Mouse (Mus musculus): ENCODE measurements around the gene Mfrp.

Gene Mfrp

DNA sequence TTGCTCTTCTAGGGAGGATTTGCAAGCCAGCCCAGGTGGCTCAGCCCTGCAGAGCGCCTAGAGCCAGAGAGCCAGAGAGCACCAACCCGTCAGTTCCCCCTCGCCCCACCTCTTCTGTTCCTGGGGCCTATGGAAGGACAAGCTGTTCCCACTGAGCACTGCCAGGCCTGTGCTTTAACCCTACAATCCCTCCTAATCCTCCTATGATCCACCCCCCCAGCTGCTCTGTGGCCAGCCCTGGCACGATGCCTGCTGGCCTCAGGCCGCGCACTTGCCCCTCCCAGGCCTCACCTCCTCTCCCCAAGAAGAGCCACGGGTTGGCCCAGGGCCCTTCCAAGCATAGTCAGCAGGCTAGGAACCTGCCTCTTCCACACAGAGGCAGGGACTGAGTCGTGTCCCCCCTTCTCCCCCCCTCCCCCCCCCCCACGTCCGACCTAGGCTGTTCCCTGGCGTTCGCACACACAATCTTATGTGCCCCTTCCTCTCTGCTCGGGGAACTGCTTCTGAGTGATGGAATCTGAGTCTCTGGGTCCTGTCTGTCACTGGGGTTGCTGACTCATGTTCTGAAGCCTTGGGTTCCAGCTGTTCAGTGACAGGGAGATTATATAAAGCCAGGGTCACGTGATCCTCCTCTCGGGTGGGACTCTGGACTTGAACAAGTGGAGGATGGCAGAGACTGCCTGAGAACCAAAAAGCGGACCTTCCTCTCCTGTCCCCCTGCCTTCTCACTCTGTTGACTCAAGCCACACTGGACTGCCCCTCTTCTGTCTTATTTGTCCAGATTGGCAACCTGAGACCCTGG lies 22.4 kb upstream of the Mfrp start:
- DNase-seq (ENCODE audit: low read depth): peak; percentile 92

DNA sequence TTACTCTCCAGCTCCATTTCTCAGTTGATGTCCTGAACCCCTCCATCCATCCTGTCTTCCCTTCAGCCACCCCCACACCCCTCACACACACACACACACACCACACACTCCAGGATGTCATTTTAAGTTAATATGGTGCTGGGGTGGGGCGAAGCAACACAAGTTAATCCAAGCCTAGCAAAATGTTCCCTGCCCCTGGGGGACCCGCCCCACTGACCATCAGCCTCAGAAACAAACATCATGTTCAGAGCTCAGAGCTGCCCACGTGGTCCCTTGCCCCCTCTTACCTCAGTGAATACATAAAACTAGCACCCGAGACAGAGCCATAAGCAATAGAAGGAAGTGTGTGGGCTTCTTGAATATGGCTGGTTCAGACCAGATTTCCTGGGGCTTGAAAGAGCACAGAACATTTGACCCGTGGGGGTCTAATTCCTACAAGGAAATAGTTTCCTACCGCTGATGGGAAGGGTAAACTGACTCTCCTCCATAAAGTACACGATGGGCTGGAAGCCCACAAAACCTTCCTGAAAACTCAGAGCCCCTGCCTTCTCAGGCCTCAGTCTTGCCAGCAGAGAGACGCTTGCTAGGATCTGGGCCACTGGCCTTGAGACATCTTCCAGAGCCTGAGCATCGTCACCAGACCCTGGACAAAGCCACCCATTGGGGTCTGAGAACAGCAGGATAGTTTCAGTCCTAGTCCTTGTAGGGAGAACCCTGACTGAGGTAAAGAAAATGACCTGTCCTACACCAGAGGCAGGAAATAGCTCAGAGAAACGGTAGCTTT lies 21.3 kb upstream of the Mfrp start:
- DNase-seq (ENCODE audit: low read depth): no peak

DNA sequence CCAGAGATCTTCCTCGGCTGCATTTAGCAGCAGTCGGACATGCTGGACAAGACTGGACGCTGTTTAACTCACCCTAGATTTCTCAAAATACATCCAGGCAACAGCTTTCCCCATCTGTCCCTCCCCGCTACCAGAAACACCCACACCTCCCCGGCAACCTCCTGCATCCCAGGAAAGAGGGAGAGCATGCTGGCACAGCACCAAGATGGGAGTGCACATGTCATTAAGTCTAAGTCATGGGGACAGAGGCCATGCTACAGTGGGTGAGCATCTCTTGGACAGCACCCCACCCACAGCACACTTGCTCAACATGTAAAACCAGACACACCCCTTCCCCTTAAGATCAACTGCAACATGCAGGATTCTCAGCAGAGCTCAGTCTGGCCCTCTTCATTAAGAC lies 20.6 kb upstream of the Mfrp start:
- DNase-seq (ENCODE audit: low read depth): peak; percentile 22

DNA sequence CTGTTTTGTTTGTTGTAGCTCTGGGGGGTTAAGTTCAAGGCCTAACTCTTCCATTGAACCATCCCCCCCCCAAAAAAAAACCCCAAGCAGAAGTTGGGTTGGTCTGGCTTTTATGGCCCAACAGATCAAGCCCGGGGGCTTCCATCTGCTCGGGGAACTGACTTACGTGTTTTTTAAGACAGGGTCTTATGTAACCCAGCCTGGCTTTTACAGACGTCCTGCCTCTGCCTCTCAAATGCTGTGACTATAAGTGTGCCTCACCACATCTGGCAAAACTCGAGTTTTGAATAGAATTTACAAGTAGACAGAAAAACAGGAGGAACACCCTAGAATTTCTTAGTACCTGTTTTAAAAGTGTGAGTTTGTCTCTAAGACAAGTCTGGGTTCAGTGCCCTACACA lies 19.9 kb upstream of the Mfrp start:
- no peak for DNase-seq (ENCODE audit: low read depth)

DNA sequence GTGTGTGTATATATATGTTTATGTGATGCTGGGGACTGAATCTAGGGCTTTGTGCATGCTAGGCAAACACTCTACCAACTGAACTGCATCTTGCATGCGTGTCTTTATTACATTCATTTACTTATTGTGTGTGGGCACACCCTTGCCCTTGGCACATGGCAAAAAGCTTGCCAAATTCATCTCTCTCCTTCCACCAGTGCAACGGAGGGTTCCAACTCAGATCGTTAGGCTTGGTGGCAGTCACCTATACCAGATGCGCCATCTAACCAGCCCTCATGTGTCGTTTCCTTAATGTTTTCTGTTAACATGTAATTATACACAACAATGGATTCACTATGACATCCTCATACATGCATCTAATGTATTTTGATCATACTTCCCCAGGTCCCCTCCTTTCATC lies 19.3 kb upstream of the Mfrp start:
- no peak for DNase-seq (ENCODE audit: low read depth)

DNA sequence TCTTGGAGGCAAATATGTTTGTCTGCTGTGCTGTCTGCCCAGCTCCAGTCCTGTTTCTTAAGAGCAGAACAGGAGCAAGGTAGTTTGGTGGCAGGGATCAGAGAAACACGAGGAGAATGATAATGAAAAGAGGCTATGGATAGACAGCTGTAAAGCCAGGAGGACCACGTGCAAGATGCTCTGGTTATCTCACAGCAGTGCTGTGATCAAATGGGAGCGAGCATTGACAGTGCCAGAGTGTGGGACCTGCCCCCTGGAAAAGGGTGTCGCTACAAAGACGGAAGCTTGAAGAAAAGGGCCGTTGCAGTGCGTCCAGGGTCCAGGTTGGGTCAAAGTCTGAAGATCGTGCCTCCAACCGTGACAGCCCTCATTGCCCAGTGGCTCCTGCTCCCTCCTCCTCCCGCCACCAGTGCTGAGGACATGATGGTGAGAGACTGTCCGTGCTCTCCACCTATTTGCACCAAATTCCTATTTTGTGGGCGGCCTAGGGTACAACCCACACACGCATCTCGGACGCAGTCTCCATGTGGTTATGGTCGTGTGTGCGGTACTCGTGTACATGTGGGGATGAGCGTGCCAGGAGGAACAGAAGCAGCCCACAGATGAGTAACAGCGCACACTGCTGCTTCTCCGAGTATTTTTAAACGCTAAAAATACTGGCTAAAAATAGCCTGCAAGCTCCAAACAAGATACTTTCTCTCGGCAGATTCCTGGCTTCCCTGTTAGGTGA lies 18.0 kb upstream of the Mfrp start:
- peak; percentile 22 for DNase-seq (ENCODE audit: low read depth)

DNA sequence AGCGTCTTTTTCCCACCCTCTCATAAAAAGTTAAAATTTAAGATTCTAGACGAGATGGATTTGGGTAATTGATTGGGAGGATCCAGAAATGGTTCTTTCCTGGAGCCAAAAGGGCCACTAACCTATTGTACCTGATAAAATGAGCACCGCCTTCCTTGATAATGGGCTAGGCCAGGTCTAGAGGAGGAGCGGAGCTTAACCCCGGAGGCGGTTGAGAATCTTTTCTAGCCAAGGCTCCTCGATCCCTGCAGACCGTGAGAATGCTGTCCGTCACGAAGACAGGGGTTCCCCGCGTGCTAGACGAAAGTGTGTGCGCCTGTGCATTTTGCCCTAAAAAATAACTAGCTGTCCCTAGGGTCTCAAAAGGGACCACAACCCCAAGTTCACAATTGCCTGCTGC lies 17.3 kb upstream of the Mfrp start:
- DNase-seq (ENCODE audit: low read depth): no peak

DNA sequence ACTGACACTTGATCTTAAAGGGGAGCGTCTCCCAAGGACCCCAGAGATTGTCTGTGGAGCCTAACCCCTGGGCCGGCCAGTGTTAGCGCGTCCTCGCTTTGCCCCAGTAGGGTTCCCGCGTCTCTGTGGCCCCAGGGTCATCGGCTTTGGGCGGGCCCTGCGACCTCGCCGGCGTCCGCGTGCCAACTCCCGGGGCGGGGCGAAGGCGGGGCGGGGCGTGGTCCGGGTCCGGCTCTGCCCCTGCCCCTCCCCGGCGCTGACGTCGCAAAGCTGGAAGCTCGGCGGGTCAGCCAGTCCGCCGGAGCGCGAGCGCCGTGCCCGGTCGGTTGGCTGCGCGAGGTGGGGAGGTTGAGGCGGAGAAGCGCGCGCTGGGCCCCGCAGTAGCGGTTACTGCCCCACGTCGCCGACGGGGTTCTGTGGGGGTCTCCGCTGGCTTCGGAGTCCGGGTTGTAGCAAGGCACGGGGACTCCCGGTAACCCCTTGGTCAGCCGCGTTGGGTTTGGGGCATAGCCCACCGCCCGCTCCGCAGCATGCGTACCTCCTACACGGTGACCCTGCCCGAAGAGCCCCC lies 16.8 kb upstream of the Mfrp start:
- peak; percentile 80 for DNase-seq (ENCODE audit: low read depth)

DNA sequence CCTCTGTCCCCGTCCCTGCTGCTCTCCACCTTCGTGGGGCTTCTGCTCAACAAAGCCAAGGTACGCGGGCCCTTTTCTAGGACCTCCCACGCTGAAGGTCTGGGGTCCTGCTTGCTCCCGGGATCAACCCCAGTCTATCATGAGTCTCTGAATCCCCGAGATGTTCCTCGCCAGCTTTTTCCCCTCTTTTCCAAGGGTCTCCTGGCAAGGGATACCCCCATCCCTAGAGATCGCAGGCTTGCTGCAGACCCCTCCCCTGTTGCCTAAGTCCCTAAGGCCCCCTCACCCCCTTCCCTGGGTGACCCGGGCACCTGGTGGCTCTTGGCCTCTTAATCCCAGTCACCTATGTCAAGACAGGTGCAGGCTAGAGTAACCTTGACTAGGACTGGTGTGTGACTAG lies 16.3 kb upstream of the Mfrp start:
- DNase-seq (ENCODE audit: low read depth): no peak

DNA sequence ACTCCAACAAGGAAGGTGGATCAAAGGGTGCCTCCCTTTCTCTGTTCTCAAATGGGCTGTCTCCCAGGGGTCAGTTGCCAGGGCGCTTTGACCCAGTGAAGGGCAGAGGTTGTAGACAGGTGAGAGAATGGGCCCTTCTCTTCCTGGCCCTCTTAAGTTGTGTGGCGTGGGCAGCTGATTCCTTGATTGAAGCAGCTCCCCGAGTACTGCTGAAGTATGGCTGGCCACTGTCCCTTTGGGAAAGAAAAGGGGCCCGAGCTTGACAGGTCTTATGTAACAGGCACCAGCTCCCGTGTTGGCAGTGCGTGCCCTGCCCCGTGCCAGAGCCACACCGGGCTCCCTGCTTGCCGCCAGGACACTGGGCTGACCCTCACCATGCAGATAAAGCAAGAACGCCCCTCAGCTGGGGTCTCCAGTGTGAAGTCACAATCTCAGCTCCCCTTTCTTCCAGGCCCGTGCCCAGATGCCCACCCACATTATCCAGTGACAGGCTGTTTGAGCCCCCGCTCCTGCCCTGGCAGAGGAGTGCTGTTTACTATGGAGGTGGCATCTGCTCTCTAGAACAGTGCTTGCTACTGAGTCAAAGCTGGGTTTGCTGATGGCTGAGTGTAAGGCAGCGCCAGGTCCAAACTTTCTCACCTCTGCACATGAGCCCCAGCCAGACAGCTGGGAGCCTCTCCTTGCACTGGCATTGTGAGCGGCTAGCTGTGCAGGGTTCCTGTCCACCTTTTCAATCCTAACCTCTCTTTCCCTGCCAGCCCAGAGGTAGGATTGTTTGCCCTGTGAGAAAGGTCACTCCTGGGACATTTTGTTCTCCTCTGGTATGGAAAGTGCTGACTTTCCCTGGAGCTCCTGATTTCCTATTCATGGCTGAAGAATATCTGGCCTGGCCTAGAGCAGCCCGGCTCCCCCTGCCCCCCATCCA lies 15.5 kb upstream of the Mfrp start:
- DNase-seq (ENCODE audit: low read depth): no peak

DNA sequence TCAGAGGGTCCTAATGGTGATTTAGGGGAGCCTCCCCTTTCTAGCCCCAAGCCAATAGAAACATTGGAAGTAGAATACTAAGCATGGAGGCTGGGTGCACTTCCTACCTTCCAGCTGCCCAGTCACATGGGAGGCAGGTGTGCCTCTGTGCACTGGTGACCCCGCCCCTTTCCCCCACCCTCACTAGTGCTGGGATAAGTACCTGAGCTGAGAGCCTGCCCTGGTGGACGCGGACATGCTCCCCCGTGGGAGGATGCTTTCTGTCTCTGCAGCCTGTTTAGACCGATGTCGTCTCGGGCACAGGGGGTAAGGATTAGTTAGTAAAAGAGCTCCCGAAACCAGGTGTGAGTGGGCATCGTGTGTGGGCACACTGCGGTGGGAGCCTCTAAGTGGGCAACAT lies 14.6 kb upstream of the Mfrp start:
- no peak for DNase-seq (ENCODE audit: low read depth)

DNA sequence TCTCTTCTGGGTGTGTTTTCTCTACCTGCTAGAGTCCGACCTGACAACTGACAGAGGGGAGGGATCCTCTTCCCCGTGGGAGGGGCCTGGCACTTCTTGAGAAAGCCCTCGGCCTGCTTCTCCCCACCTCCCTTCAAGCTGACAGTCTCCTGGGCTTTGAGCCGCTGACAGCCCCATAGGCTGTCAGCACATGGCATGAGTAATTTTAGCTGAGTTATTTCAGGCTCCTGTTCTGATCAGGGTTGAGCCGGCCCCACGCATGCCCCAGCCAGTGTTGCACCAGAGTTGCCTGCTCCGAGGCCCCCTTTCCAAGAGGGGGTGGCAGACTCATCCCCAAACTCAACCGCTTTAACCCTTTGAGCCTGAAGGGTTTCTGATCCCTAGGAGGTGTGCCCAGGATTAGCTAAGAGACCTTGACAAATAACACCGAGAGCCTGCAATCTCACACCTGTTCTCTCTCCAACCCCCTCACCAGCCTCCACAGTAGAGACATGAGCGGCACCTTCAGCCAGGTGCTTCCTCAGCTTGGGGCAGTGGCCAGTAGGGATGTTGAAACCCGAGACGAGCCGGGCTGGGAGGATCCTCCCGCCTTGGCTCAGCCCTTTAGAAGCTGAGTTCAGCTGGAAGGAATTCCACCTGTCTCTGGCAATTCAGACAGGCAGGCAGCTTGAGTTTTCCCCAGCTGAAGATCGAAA lies 13.6 kb upstream of the Mfrp start:
- DNase-seq (ENCODE audit: low read depth): peak; percentile 80

DNA sequence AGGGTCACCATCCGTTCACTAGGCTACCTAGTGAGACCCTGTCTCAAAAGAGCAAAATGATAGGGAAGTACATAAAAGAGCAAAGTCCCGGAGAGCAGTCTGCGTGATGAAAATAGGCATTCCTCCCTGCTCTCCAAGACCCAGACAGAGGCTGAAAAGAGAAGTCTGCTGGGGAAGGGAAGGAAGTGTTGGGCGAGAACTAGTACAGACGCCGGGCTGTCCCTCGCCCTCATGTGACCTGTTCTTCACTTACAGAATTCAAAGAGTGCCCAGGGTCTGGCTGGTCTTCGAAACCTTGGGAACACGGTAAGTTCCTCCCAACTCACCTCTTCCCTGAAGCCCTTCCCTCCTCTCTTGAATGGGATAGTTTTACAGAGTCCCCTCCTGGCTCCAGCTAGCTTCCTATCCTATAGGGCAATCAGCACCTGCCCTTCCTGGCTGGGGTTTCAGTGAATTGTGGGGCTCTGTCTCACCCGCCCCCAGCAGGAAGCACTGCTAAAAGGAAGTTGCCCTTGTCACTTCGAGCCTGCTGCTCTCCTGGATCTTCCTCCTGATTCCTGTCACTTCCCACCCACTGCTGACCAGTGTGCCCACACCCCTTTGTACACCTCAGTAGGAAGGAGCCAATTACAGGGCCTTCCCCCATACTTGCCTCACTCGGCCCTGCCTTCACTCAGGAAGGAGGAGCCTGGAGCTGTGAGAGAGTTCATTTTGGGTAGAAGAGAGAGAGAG lies 12.5 kb upstream of the Mfrp start:
- DNase-seq (ENCODE audit: low read depth): no peak

DNA sequence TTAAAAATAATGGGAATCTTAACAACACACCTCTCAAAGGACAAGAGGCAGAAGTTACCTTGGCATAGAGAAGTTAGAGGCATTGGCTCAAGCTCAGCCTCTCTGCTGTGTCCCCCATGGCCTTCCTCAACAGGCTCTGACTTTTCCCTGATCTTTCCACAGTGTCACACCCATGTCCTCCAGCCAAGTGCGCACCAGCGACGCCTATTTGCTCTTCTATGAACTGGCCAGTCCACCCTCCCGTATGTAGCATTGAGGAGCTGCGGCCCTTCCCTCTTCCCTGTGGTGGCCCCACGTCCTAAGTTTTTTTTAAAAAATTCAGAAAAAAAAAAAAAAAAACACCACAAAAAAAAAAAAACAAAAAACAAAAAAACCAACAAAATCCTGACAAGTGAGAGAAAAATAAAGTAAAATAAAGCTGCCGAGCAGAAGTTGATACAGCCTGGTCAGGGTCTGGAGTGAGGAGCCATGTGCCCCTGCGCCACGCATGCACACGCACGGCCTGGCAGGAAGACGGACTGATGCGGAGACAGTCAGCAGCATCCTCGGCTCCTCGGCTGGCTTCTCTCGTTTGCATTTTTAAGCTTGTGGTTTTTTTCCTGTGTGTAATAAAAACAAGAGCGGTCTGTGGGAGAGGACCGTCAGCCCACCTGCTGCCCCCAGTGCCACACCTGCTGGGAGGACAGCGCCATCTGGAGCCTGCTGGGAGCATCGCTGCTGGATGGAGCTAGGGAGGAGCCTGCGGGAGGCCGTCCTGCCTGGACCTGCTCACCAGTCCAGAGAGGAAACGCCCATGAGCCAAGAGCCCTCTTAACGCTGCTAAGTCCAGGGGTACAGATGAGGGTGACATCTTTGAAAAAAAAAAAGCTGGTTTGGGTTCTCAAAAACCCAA lies 7.7 kb upstream of the Mfrp start:
- peak; percentile 58 for DNase-seq (ENCODE audit: low read depth)

DNA sequence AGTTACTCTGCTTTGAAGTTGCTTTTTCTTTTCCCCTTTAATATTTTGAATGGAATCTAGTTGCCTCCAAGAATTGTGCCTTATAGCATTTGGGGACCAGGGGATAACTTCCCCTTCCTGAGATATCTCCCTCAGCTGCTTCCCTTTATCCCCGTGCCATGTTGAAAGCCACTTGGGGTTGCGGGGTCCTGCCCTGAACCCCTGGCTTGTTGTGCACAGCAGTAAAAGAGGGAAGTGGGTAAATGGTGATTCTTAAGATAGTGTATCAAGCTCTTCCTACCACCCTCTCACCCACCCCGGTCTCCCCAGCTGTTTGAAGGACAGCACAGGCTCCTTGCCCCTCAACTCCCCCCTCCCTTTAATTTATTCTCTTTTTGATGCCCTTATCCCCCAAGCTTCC lies 6.8 kb upstream of the Mfrp start:
- no peak for DNase-seq (ENCODE audit: low read depth)

DNA sequence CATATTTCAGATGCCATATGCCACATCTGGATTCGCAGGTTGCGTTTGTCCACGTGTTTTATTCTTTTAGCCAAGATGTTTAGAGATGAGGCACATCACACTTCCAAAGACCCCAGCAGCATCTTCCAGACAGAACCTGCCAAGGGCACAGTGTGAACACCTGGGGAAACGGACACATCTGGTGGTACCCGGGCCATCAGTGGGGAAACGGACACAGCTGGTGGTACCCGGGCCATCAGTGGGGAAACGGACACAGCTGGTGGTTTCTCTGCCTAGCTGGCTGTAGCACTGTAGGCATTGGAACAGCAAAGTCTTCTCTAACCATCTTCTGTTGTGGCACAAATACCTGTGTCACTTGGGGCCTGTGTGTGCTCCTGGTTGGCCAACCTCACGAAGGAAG lies 5.7 kb upstream of the Mfrp start:
- DNase-seq (ENCODE audit: low read depth): no peak

DNA sequence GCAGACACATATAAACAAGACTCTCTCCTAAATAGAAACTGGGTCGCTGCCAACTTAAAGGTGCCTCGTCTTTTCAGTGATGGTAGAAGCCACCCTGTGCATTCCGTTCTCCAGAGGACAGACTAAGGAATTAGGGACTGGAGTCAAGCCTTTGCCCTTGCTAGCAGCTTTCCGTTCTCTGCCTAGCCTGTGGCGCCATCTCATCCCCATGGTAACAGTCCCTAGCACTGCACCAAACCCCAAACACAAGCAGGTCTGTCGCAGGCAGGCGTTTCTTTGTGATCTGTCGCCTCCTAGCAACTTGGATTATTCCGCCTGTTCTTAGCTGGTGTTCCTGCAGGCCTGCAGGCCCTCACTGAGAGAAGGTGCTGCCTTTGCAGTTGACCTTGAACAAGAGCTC lies 5.0 kb upstream of the Mfrp start:
- no peak for DNase-seq (ENCODE audit: low read depth)

DNA sequence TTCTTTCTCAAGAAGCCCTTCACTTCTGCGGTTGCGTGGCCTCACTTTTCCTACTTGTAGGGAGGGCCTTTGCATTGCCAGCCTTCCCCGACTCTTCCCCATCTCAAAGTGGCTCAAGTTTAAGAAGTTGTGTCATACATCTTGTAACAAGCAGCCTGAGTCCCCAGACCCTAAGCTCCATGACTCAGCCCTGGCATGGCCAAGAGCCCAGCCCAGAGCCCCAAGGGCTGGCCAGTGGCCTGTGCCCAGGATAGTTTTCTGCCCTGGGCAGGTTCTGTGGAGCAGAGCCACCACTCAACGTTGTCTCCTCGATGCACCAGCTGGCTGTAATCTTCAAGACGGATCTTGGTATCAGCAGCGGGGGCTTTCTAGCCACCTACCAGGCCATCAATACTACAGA lies 3.4 kb downstream of the Mfrp start:
- DNase-seq (ENCODE audit: low read depth): peak; percentile 27

DNA sequence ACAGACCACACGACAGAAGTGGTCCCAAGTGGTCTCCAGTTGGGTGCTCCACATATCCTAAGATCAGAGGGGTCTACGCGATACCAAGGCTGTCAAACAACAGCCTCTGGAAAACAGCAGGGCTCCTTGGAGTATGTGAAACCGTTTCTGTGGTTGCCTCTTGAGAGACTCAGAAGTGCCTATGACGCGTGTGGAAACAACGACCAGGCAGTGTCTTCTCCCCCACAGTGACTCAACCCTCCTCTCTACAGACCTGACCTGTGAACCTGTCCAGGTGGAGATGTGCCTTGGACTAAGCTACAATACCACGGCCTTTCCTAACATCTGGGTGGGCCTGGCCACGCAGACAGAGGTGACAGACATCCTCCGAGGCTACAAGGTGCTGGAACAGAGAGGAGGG lies 4.3 kb downstream of the Mfrp start:
- DNase-seq (ENCODE audit: low read depth): peak; percentile 23
